Mouse (Mus musculus) T-cell, adult 2 months (primary cell): Measurements from ENCODE around the gene Pabpn1l.
"Not testable (repeated sequence)": the region's sequence is repeated elsewhere in the genome, so short reads cannot be mapped to it uniquely, and the experiment has no call there.

Source experiments
- DNase-seq: peaks from one replicate; pipeline ENCODE4 v3.0.0; 2022; ENCODE audit warnings: low spot score

The Pabpn1l gene

GRCm38 (mm10) chr8:122575735-122576647 lies 46.5 kb downstream of the Pabpn1l start:
- DNase-seq: no peak

DNA sequence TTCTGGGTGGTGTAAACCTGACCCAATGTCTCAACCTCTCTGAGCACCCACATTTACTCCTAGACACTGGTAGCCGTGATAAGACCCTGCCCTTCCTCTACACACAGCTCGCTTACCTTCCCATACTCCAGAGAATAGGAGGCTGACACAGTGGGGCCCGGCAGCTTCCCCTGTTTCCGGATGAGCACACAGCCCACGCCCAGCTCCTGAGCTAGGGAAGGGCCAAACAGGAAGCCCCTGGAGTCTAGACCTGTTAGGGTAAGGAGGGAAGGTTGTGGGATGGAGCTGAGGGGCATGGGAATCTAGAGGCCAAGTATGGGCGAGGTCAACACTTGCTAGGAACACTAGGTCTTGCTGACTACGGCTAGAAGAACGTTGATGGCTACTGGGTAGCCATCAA lies 47.3 kb downstream of the Pabpn1l start:
- no peak for DNase-seq

- DNase-seq: no peak
Measured at GRCm38 (mm10) chr8:122574667-122575251, 47.8 kb downstream of the Pabpn1l start.

DNA sequence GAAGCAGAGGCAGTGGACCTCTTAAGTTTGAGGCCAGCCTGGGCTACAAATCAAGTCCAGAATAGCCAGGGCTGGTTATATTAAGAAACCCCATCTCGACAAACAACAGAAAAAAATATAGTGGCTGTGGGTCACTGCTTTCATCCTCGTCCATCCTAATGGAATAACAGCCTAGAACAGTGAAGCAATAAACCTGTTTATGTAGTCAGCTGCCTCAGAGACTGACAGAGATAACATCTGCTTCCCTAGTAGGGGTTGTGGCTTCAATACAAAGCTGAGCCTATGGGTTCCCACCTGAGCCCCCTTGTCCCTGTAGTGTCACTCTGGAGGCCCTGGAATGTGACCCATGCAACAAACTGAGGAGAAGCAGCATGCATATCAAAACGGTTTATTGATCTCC lies 48.3 kb downstream of the Pabpn1l start:
- no peak for DNase-seq

GRCm38 (mm10) chr8:122573577-122573976 lies 49.0 kb downstream of the Pabpn1l start:
- DNase-seq: no peak

DNA sequence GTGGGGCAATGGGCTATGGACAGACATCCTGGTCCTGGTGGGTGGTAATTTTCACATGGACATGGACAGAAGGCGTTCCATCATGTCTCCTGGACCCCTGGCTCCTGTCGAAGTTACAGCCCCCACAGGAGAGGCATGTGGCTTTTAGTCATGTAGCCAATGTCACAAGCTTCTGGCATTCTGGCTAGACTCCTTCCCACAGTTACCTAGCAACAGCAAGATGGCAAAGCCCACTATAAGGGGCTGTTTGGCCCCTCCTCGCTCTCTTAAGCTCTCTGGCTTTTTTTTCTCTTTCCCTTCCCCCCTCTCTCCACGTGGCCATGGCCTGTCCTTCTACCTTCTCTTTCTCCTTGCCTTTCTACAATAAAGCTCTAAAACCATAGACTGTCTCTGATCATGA lies 49.4 kb downstream of the Pabpn1l start:
- not testable (repeated sequence) for DNase-seq

DNA sequence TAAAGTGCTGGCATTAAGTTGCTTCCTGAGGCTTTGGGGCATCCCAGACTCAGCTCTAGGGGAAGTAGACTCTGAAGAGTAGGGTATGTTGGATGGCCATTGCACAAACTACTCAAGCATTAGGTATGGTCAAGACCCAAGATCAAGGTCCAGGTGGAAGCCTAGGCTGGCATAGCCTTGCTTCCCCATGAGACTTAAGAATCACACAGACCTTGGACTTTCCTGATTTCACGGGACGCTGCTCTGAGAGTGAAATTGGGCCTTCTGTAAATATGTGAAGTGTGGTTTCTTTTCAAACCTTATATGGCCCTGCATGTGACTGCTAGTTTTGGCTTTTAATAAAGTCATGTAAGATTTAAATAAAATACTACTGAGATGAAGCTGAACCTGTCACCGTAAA lies 49.8 kb downstream of the Pabpn1l start:
- no peak for DNase-seq

DNA sequence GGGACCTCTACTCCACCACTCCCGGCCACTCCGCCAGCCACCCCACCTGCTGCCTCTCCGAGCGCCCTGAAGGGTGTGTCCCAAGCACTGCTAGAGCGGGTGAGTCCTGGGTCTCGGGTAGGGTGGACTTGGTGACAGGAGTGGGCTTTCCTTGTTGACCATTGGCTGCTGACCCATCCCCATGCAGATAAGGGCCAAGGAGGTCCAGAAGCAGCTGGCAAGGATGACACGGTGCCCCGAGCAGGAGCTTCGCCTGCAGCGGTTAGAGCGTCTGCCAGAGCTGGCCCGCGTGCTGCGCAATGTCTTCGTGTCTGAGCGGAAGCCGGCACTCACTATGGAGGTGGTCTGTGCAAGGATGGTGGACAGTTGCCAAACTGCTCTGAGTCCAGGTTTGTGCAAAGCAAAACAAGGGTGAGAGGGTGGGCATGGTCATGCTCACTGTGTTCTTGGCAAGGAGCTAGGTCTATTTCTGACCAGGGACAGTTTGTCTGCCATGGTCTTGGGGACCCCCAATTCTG lies 50.7 kb downstream of the Pabpn1l start:
- no peak for DNase-seq

DNA sequence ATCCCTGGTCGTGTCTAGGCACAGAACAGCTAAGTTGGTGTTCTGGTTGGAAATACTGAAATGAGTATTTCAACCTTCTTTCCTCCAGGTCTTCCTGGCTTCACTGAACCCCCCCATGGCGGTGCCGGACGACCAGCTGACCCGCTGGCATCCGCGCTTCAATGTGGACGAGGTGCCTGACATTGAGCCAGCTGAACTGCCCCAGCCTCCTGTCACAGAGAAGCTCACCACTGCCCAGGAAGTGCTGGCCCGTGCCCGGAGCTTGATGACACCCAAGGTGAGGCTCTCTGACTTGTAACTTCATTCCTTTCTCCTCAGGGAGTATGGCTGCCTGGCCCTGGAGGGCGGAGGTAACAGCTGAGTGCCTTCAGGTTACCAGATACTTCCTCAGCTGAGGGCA lies 51.4 kb downstream of the Pabpn1l start:
- no peak for DNase-seq

GRCm38 (mm10) chr8:122569996-122570395 lies 52.5 kb downstream of the Pabpn1l start:
- no peak for DNase-seq
